Comparison of ENCODE assay signal across 9 mouse cellular contexts in the genomic region with DNA sequence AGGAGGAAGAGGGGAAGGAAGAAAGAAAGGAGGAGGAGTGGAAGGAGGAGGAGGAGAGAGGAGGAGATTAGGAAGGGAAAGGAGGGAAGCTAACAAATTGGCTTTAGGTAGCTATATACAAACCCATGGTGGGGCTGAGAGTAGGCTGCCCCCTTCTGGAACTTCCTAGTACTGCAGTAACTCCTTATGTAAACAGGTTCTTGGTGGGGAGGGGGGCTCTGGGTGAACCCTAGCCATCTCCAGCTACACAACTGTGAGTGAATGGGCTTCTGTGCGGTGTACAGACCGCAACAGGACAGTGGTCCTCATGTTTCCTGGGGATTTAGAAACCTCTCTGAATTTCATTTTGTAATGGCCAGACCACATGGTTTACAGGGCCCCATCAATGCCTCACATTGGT. TPM values are rescaled to one million over a fixed set of nuclear protein-coding genes. Genes with fewer than 3 reads are reported as not detected.
DNase-seq lines count a peak whose midpoint lies in the region; ATAC-seq and TF ChIP-seq lines count a peak whose summit lies in the region.
"Had no signal": no experiment of that assay in that cellular context is flagged by ENCODE, and none has a peak within 500 bp of the region (broad histone marks: within the 10 kb centered on the region; RNA-seq: fewer than 3 reads in every experiment).

No protein-coding gene starts in this region.

- H3K9ac ChIP-seq in intestine, embryonic 16.5 days (ENCODE audit: low read depth, low read length): no peak overlapping the region
- no peak overlapping the region for H3K9ac ChIP-seq in intestine, embryonic 15.5 days
- H3K9ac ChIP-seq in embryonic facial prominence, embryonic 11.5 days (replicated peaks; ENCODE audit: low read length): no peak overlapping the region
- H3K9ac ChIP-seq: limb, embryonic 15.5 days had no signal

- H3K36me3 ChIP-seq in intestine, embryonic 16.5 days (ENCODE audit: control insufficient read depth, insufficient read depth, low read length): no peaks in the 10 kb centered on the region
- no peaks in the 10 kb centered on the region for H3K36me3 ChIP-seq in intestine, embryonic 15.5 days
- no peaks in the 10 kb centered on the region for H3K36me3 ChIP-seq in E14TG2a.4 (ENCODE audit: insufficient read depth, low read length)
- no peaks in the 10 kb centered on the region for H3K36me3 ChIP-seq in embryonic facial prominence, embryonic 11.5 days (replicated peaks; ENCODE audit: control insufficient read depth, insufficient read depth, low read depth, low read length)
- H3K36me3 ChIP-seq: limb, embryonic 15.5 days had no signal

- TF ChIP-seq POLR2A in bone marrow macrophage, adult 2 months (IDR thresholded peaks at IDR 0.05; ENCODE audit: borderline replicate concordance, low read depth, low read length): no peak

- no peaks in the 10 kb centered on the region for H3K9me3 ChIP-seq in intestine, embryonic 16.5 days (ENCODE audit: control insufficient read depth, low read length)
- no peaks in the 10 kb centered on the region for H3K9me3 ChIP-seq in intestine, embryonic 15.5 days
- H3K9me3 ChIP-seq in E14TG2a.4 (ENCODE audit: low read length): peaks cover 6% of the 10 kb centered on the region; the same call in 1 of the 2 replicates
- no peaks in the 10 kb centered on the region for H3K9me3 ChIP-seq in embryonic facial prominence, embryonic 11.5 days (replicated peaks; ENCODE audit: control insufficient read depth, low read length)
- H3K9me3 ChIP-seq: limb, embryonic 15.5 days had no signal

- WGBS in intestine, embryonic 16.5 days: 32% methylated on average over 2 of the region's 2 CpGs
- 34% methylated on average over 2 of the region's 2 CpGs for WGBS in intestine, embryonic 15.5 days
- WGBS in embryonic facial prominence, embryonic 11.5 days: 43% methylated on average over 2 of the region's 2 CpGs

- peak; percentile 73 for DNase-seq in embryonic facial prominence, embryonic 11.5 days (ENCODE audit: low spot score)
- peak; percentile 55 to 59 for DNase-seq in kidney, postnatal 4 days
- peak; percentile 59 to 65 for DNase-seq in thymus, postnatal 36 days

- ATAC-seq in intestine, embryonic 16.5 days: 0 out of 2 replicates have a peak, but pooled peaks have one; percentile 24
- no peak for ATAC-seq in intestine, embryonic 15.5 days
- no peak for ATAC-seq in embryonic facial prominence, embryonic 11.5 days (replicated peaks; ENCODE audit: insufficient number of reproducible peaks, low FRiP score, low TSS enrichment, low read depth)
- ATAC-seq in monocyte, adult 5-6 weeks (replicated peaks; ENCODE audit: insufficient number of reproducible peaks, low FRiP score, low TSS enrichment, poor library complexity, severe bottlenecking): peak; percentile 65; the same call in 1 of the 2 replicates

- TF ChIP-seq CTCF in E14TG2a.4 (conservative IDR thresholded peaks at IDR 0.05; ENCODE audit: low read length): peak; percentile 84
- peak; percentile 77 for TF ChIP-seq CTCF in bone marrow macrophage, adult 2 months (IDR thresholded peaks at IDR 0.05; ENCODE audit: low read depth, low read length)

- H3K27me3 ChIP-seq in intestine, embryonic 16.5 days (replicated peaks; ENCODE audit: control insufficient read depth, insufficient read depth, low read length): no peaks in the 10 kb centered on the region
- no peaks in the 10 kb centered on the region for H3K27me3 ChIP-seq in intestine, embryonic 15.5 days (replicated peaks)
- H3K27me3 ChIP-seq in E14TG2a.4 (ENCODE audit: insufficient read depth, low read length): no peaks in the 10 kb centered on the region
- H3K27me3 ChIP-seq in embryonic facial prominence, embryonic 11.5 days (ENCODE audit: control insufficient read depth, insufficient read depth, low read length): no peaks in the 10 kb centered on the region
- H3K27me3 ChIP-seq: limb, embryonic 15.5 days had no signal

- H3K4me1 ChIP-seq in intestine, embryonic 16.5 days (ENCODE audit: control insufficient read depth, insufficient read depth, low read length): peaks cover 7% of the 10 kb centered on the region; the same call in 1 of the 2 replicates
- H3K4me1 ChIP-seq in intestine, embryonic 15.5 days (replicated peaks): no peaks in the 10 kb centered on the region
- peaks cover 36% of the 10 kb centered on the region for H3K4me1 ChIP-seq in E14TG2a.4 (replicated peaks; ENCODE audit: low read depth, low read length)
- H3K4me1 ChIP-seq in bone marrow macrophage, adult 2 months (ENCODE audit: control insufficient read depth, insufficient read depth, low read length): peaks cover 8% of the 10 kb centered on the region
- H3K4me1 ChIP-seq in embryonic facial prominence, embryonic 11.5 days (ENCODE audit: control insufficient read depth, insufficient read depth, low read length): no peaks in the 10 kb centered on the region
- H3K4me1 ChIP-seq: limb, embryonic 15.5 days had no signal

- H3K27ac ChIP-seq in intestine, embryonic 16.5 days (ENCODE audit: low read length): no peak overlapping the region
- no peak overlapping the region for H3K27ac ChIP-seq in intestine, embryonic 15.5 days
- no peak overlapping the region for H3K27ac ChIP-seq in bone marrow macrophage, adult 2 months (ENCODE audit: insufficient read depth, low read depth, low read length)
- no peak overlapping the region for H3K27ac ChIP-seq in embryonic facial prominence, embryonic 11.5 days (replicated peaks; ENCODE audit: low read depth, low read length)
- H3K27ac ChIP-seq: limb, embryonic 15.5 days had no signal

- no peak overlapping the region for H3K4me3 ChIP-seq in intestine, embryonic 16.5 days (ENCODE audit: low read length)
- H3K4me3 ChIP-seq in intestine, embryonic 15.5 days (replicated peaks): no peak overlapping the region
- H3K4me3 ChIP-seq in E14TG2a.4 (replicated peaks; ENCODE audit: low read length): no peak overlapping the region
- H3K4me3 ChIP-seq in bone marrow macrophage, adult 2 months (ENCODE audit: insufficient read depth, low read length): no peak overlapping the region
- no peak overlapping the region for H3K4me3 ChIP-seq in embryonic facial prominence, embryonic 11.5 days (ENCODE audit: low read depth, low read length)
- H3K4me3 ChIP-seq: limb, embryonic 15.5 days had no signal

- H3K4me2 ChIP-seq in intestine, embryonic 16.5 days (ENCODE audit: low read depth, low read length): no peak overlapping the region
- H3K4me2 ChIP-seq in intestine, embryonic 15.5 days (replicated peaks): no peak overlapping the region
- no peak overlapping the region for H3K4me2 ChIP-seq in embryonic facial prominence, embryonic 11.5 days (ENCODE audit: low read depth, low read length)
- H3K4me2 ChIP-seq: limb, embryonic 15.5 days had no signal

RNA-seq across cellular contexts. Expression of a gene that starts 24.6 kb away (rescaled TPM):
- polyA plus RNA-seq in intestine, embryonic 16.5 days (2015; fragmentation: Nextera tagmentation; extraction: Ambion mirVana): 39.7 and 40.1 TPM in 2 replicates
- 44.7 and 44.8 TPM in 2 replicates for polyA plus RNA-seq in intestine, embryonic 15.5 days (2015; fragmentation: Nextera tagmentation; extraction: Ambion mirVana)
- 32.8 and 35.0 TPM in 2 replicates for polyA plus RNA-seq in bone marrow macrophage, adult 2 months (2012; ENCODE audit: insufficient read depth, insufficient read length, missing spikeins)
- 28.1 and 31.7 TPM in 2 replicates for polyA plus RNA-seq in embryonic facial prominence, embryonic 11.5 days (2014; fragmentation: Nextera tagmentation; extraction: Ambion mirVana)
- total RNA-seq in monocyte, adult 5-6 weeks (2017): 16.4 to 27.6 TPM (median 22.7 TPM) in 3 replicates

RNA-seq across cellular contexts. Expression of a gene that starts 31.5 kb away (rescaled TPM):
- 27.0 and 27.8 TPM in 2 replicates for polyA plus RNA-seq in intestine, embryonic 16.5 days (2015; fragmentation: Nextera tagmentation; extraction: Ambion mirVana)
- 32.4 and 34.6 TPM in 2 replicates for polyA plus RNA-seq in intestine, embryonic 15.5 days (2015; fragmentation: Nextera tagmentation; extraction: Ambion mirVana)
- polyA plus RNA-seq in bone marrow macrophage, adult 2 months (2012; ENCODE audit: insufficient read depth, insufficient read length, missing spikeins): 4.7 and 7.2 TPM in 2 replicates
- polyA plus RNA-seq in embryonic facial prominence, embryonic 11.5 days (2014; fragmentation: Nextera tagmentation; extraction: Ambion mirVana): 35.0 and 41.6 TPM in 2 replicates
- total RNA-seq in monocyte, adult 5-6 weeks (2017): 7.6 to 8.9 TPM (median 8.5 TPM) in 3 replicates

RNA-seq across cellular contexts. Expression of a gene that starts 38.6 kb away (rescaled TPM):
- polyA plus RNA-seq in intestine, embryonic 16.5 days (2015; fragmentation: Nextera tagmentation; extraction: Ambion mirVana): 0.13 and 0.29 TPM in 2 replicates
- 0.24 and 0.39 TPM in 2 replicates for polyA plus RNA-seq in intestine, embryonic 15.5 days (2015; fragmentation: Nextera tagmentation; extraction: Ambion mirVana)
- not detected in 2 replicates for polyA plus RNA-seq in bone marrow macrophage, adult 2 months (2012; ENCODE audit: insufficient read depth, insufficient read length, missing spikeins)
- 0.57 and 0.79 TPM in 2 replicates for polyA plus RNA-seq in embryonic facial prominence, embryonic 11.5 days (2014; fragmentation: Nextera tagmentation; extraction: Ambion mirVana)
- total RNA-seq in monocyte, adult 5-6 weeks (2017): 1.9 TPM in 1 of 3 replicates, not detected in the others

Comparison
In these comparisons a context has a peak if more than half of its experiments do, and no peak if none do; other contexts are left out.
1. ATAC-seq: peak in intestine, embryonic 16.5 days (single experiment) and monocyte, adult 5-6 weeks (single experiment); none in intestine, embryonic 15.5 days (single experiment) and embryonic facial prominence, embryonic 11.5 days (single experiment).
2. Peak in every context shown above with its lines, with median percentiles within 50 percentile points of each other: DNase-seq.